Mouse (Mus musculus) stomach, embryonic 14.5 days (tissue): ENCODE measurements around the gene Bnip1. TPM values are rescaled to one million over a fixed set of nuclear protein-coding genes. Genes with fewer than 3 reads are reported as not detected.

Experiments used
- ATAC-seq: fragments of 200-750 bp; cut with Nextera tagmentation; 2 replicates; pipeline ENCODE4 v1.8.0; 2017; ENCODE audit warnings: low read depth, moderate TSS enrichment; ENCODE audit not compliant: insufficient number of reproducible peaks, insufficient read depth, low FRiP score
- H3K27ac ChIP-seq: fragments of 300-500 bp; sonication (generic); 2 replicates; pipeline ENCODE4 v1.5.1; 2014; ENCODE audit warnings: mild to moderate bottlenecking, low read length, moderate library complexity, mixed read lengths
- H3K27me3 ChIP-seq: fragments of 300-500 bp; sonication (generic); 2 replicates; pipeline ENCODE4 v1.6.1; 2014; ENCODE audit warnings: low read length, control low read depth, mixed read lengths; ENCODE audit not compliant: control insufficient read depth, insufficient read depth
- H3K36me3 ChIP-seq: fragments of 300-500 bp; sonication (generic); 2 replicates; pipeline ENCODE4 v1.6.1; 2014; ENCODE audit warnings: mild to moderate bottlenecking, control low read depth, low read length, moderate library complexity, mixed read lengths; ENCODE audit not compliant: control insufficient read depth, insufficient read depth
- H3K4me1 ChIP-seq: fragments of 300-500 bp; sonication (generic); 2 replicates; pipeline ENCODE4 v1.6.1; 2014; ENCODE audit warnings: low read length, control low read depth, mixed read lengths; ENCODE audit not compliant: control insufficient read depth, insufficient read depth
- H3K4me2 ChIP-seq: fragments of 300-500 bp; sonication (generic); replicated peaks from 2 replicates; pipeline ENCODE4 v1.6.1; 2014; ENCODE audit warnings: low read depth, low read length, control low read depth
- H3K4me3 ChIP-seq: fragments of 300-500 bp; sonication (generic); 2 replicates; pipeline ENCODE4 v1.5.1; 2014; ENCODE audit warnings: low read depth, low read length, control low read depth
- H3K9ac ChIP-seq: fragments of 300-500 bp; sonication (generic); replicated peaks from 2 replicates; pipeline ENCODE4 v1.6.1; 2014; ENCODE audit warnings: low read depth, mild to moderate bottlenecking, control low read depth, low read length, moderate library complexity, mixed read lengths
- H3K9me3 ChIP-seq: fragments of 300-500 bp; sonication (generic); 2 replicates; pipeline ENCODE4 v1.6.1; 2016; ENCODE audit warnings: low read depth, low read length, control low read depth; ENCODE audit not compliant: control insufficient read depth
- WGBS: fragments of 180-500 bp; shearing (Covaris S2); extraction: QIAGEN DNeasy Blood & Tissue Kit; methylation state at CpG from one replicate; pipeline ENCODE4 v1.1.7; 2014; 5-methylcytosine and 5-hydroxymethylcytosine counted together
- polyA plus RNA-seq: library from polyadenylated mRNA; unstranded; fragments of >200 nt; fragmentation: Nextera tagmentation; extraction: Ambion mirVana; gene quantifications from 2 replicates; pipeline ENCODE4 v1.2.1, GENCODE M21; 2014

The Bnip1 gene
- polyA plus RNA-seq, 1 experiment from 2014 or later, result 49.8 TPM

DNA sequence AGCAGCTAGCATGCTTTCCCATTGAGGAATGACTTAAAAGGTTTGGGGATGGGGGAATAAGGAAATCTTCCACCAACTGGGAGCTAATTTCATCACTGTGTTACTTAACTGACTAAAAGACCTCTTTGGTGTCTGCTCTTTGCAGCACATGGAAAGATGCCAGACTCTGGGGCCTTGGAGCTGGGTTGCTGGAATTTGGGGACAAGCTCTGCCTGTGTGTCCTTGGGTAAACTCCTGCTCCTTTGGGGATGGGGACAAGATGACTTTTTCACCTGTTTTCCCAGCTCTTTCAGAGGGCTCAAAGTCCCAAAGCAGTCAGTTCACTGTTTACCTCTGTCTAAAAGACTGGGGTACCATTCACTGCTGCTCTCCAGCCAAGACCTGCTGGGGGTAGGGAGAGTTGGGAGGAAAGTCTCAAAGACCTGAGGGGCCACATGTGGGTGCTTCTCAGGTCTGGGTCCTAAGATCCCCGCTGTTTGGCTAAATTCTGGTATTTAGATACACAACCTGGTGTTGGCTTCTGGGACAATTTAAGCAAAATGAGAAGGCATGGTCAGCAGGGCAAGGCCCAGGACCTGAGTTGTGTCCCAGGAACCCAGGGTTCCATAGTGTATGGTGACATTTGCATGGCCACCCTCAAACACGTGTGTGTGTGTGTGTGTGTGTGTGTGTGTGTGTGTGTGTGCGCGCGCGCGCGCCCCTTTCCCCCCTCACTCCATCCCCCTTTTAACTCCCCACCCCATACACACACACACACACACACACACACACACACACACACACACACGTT lies 54.3 kb downstream of the Bnip1 start:
- peaks cover 43% of the 10 kb centered on the region for H3K27me3 ChIP-seq
- H3K36me3 ChIP-seq, result no peaks in the 10 kb centered on the region
- H3K4me1 ChIP-seq, result no peaks in the 10 kb centered on the region
- WGBS, result 59% methylated on average over 9 of the region's 9 CpGs
- no peak overlapping the region for H3K4me2 ChIP-seq
- H3K4me3 ChIP-seq, result no peak overlapping the region
- H3K27ac ChIP-seq, result no peak overlapping the region
- no peak overlapping the region for H3K9ac ChIP-seq
- ATAC-seq, result no peak
- H3K9me3 ChIP-seq, result no peaks in the 10 kb centered on the region

DNA sequence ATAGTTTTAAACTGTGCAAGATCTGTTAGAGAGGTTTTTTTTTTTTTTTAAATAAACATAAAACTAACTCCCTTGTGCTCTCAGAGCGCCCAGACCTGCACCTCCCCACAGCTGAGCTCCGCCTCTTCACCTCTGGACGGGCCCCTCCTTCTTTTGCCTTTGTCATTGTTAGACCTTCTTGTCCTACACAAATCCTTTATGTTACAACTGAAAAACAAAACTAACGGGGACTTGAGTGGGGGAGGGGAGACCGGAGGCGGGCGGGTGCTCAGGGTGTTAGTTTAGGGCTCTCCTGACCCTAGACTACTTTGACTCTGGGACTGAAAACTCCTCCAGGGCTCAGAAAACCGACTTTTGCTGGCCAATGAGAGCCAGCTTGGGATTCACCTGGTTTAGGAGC lies 55.1 kb downstream of the Bnip1 start:
- H3K9ac ChIP-seq, result no peak overlapping the region
- no peak overlapping the region for H3K27ac ChIP-seq
- H3K9me3 ChIP-seq, result no peaks in the 10 kb centered on the region
- WGBS, result 11% methylated on average over 8 of the region's 8 CpGs
- no peaks in the 10 kb centered on the region for H3K36me3 ChIP-seq
- ATAC-seq, result no peak
- H3K4me3 ChIP-seq, result no peak overlapping the region
- H3K4me2 ChIP-seq, result no peak overlapping the region
- H3K27me3 ChIP-seq, result peaks cover 48% of the 10 kb centered on the region
- no peaks in the 10 kb centered on the region for H3K4me1 ChIP-seq

DNA sequence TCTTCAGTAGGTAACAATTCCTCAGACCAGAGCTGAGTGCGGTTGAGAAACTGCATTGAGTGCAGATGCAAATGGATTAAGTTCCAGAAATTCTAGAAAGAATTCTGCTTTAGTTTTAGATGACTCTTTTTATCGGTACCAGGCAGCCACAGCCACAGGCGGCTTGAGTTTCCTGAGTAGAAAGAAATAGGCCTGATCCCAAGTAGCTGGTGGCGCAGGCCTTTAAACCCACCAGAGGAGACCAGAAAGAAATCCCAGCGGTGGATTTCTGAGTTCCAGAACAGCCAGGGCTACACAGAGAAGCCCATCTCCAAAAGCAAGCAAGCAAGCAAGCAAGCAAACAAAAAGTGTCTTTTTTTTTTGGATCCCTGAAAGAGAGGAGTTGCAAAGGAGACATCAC lies 55.5 kb downstream of the Bnip1 start:
- Histone ChIP-seq H3K9me3 (no peaks in the 10 kb centered on the region), H3K36me3 (no peaks in the 10 kb centered on the region), H3K27ac (no peak overlapping the region), H3K4me1 (no peaks in the 10 kb centered on the region), H3K27me3 (peaks cover 53% of the 10 kb centered on the region), H3K9ac (no peak overlapping the region), H3K4me2 (peak overlapping the region; percentile 3; the same call in 1 of the 2 replicates), H3K4me3 (no peak overlapping the region)
- 29% methylated on average over 5 of the region's 5 CpGs for WGBS
- no peak for ATAC-seq

- H3K27me3 ChIP-seq, result peaks cover 55% of the 10 kb centered on the region
- peak overlapping the region; percentile 3; the same call in 1 of the 2 replicates for H3K4me2 ChIP-seq
- WGBS, result 5% methylated on average over 19 of the region's 19 CpGs
- no peak overlapping the region for H3K9ac ChIP-seq
- no peak overlapping the region for H3K27ac ChIP-seq
- no peaks in the 10 kb centered on the region for H3K9me3 ChIP-seq
- no peak for ATAC-seq
- H3K4me3 ChIP-seq, result peak overlapping the region; percentile 28; the same call in 1 of the 2 replicates
- H3K36me3 ChIP-seq, result no peaks in the 10 kb centered on the region
- H3K4me1 ChIP-seq, result no peaks in the 10 kb centered on the region
These were observed 56.1 kb downstream of the Bnip1 start for GRCm38 (mm10) chr17:26836786-26837545.

- H3K27me3 ChIP-seq, result peaks cover 61% of the 10 kb centered on the region
- H3K27ac ChIP-seq, result no peak overlapping the region
- no peak for ATAC-seq
- no peak overlapping the region; the same call in 1 of the 2 replicates for H3K4me2 ChIP-seq
- no peaks in the 10 kb centered on the region for H3K4me1 ChIP-seq
- H3K4me3 ChIP-seq, result peak overlapping the region; percentile 28
- H3K9me3 ChIP-seq, result no peaks in the 10 kb centered on the region
- 3% methylated on average over 7 of the region's 7 CpGs for whole genome bisulfite sequencing
- no peak overlapping the region for H3K9ac ChIP-seq
- no peaks in the 10 kb centered on the region for H3K36me3 ChIP-seq
These were observed 56.7 kb downstream of the Bnip1 start for GRCm38 (mm10) chr17:26837546-26837985.

- Histone ChIP-seq H3K27ac (no peak overlapping the region), H3K9ac (0 out of 2 replicates have a peak overlapping the region, but pooled peaks have one; percentile 18), H3K27me3 (peaks cover 65% of the 10 kb centered on the region), H3K4me2 (peak overlapping the region; percentile 32), H3K9me3 (no peaks in the 10 kb centered on the region), H3K4me3 (peak overlapping the region; percentile 28), H3K36me3 (no peaks in the 10 kb centered on the region), H3K4me1 (no peaks in the 10 kb centered on the region)
- WGBS, result 4% methylated on average over 37 of the region's 37 CpGs
- no peak for ATAC-seq
These were observed 57.5 kb downstream of the Bnip1 start for GRCm38 (mm10) chr17:26838191-26838910.

GRCm38 (mm10) chr17:26838911-26839717 lies 58.2 kb downstream of the Bnip1 start:
- H3K4me3 ChIP-seq, result peak overlapping the region; percentile 28
- peaks cover 66% of the 10 kb centered on the region for H3K27me3 ChIP-seq
- no peaks in the 10 kb centered on the region for H3K9me3 ChIP-seq
- peak overlapping the region; percentile 32 for H3K4me2 ChIP-seq
- 1% methylated on average over 87 of the region's 87 CpGs for WGBS
- H3K4me1 ChIP-seq, result peaks cover under 1% of the 10 kb centered on the region; the same call in 1 of the 2 replicates
- H3K27ac ChIP-seq, result no peak overlapping the region
- peak overlapping the region; percentile 18; the same call in 1 of the 2 replicates for H3K9ac ChIP-seq
- no peak for ATAC-seq
- H3K36me3 ChIP-seq, result no peaks in the 10 kb centered on the region
